Mouse (Mus musculus) T-helper 2 cell (primary cell): ENCODE data around the gene Rab3b.

ENCODE experiments used
- in situ Hi-C: fragments of 300-600 bp; cut with MboI, MseI; formaldehyde crosslinking; loops from one replicate; pipeline ENCODE4 v1.15.1; 2025; ENCODE audit warnings: high pct_unique_total_duplicates

Rab3b gene

DNA sequence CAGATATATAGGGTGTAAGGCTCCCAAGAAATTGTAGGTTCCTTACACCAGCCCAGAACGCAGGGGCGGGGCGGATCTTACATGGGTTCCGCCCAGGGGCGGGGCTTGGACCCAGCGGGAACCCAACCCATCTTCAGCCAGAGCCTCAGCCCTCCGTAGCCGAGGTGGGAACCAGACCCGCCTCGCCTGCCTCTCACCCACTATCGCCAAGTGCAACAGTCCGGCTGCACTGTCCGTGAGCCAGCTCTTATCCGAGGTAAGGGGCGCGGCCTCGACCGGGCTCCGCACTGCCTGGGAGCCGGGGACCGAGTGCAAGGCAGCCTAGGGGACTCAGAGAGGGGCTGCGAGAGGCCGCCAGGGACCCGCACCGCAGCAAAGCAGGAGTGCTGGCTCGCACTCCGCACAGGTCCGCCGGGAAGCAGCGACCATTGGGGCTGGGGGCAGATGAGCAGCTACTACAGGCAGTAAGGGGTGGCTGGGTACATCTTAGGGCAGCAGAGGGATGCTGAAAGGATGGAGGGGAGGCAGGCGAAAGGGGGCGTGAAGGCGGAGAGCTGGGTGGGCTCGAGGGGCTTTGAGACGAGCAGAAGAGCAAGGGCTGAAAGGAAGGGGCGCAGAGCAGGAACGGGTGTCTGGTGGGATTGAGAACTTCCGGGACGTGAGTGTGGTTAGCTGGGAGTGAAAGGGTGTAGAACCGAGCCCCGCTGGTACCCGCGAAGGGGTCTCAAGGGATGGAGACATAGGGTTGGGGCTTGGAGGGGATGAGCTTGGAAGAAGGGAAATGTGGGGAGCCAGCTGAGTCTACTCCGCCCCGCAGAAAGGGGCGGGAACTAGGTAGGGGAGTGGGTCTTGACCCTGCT lies at the start of gene Rab3b:
Rab3b (plus strand) TSS at position 101 of the 860 bp plus-strand sequence.
- in situ Hi-C loops = no loop called here

DNA sequence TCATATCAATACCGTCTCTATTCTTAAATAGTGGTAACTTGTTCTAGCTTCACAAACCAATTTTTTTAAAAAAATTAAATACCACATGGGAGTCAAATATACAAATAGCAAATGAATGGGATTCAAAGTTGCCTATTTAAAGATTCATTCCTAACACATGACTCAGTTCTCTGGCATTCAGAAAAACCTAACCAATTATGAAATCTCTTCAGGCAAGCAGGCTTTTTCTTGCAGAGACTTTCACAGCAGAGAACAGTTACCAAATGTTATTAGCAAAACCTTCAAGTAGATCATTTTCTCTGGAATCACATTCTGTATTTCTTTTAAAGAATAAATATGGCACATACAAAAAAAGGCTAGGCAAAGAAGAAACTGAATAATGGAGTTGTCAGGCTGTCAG lies 48.2 kb upstream of the Rab3b start:
- in situ Hi-C loops = loop anchor here (10.0 kb wide), 1 partner anchor 946 kb away; the partner anchor contains the start of gene 0610037L13Rik

DNA sequence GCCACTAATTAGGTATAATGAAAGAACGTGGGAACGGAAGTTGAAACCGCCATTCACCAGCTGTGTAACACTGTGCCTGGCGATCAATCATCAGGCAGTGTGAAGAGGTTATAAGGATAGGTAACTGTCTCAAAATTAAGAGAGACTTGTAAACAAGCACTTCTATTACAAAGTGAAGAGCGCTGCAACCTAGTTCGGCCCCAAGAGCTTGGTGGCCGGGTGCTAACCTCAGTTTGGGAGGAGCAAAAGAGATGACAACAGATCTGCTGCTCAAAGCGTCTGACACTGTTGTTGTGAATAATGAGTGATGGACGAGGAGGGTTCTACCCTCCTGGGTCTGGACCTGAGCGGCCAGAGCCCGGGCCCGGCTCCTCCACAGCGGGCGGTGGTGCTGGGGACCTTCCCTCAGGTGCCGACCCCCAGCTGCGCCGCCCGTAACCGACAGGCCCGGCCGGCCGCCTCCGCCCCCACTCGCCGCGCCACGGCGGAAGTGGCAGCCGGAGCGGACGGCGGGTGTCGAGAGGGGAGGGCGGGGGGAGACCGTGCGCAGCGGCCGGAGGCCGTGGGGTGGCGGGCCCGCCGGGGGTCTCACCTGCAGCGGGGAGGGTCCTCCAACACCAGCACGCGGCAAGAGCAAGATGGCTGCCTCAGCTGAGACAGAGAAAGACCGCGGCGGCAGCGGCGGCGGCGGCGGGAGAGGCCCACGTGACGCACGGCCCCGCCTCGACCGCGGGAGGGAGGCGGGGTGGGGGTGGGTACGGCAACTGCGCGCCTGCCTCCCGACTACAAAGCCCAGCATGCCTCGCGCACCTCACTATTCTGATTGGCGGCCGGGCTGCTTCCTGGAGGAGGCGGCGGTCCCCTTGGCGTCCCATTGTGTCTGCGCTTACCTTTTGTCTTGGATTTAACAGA lies 45.7 kb upstream of the Rab3b start, which contains the start of gene Btf3l4:
Btf3l4 (minus strand) TSS at position 699 of the 912 bp plus-strand sequence.
- in situ Hi-C loops = loop anchor here (10.0 kb wide), 1 partner anchor 948 kb away; the partner anchor contains the start of gene 0610037L13Rik

DNA sequence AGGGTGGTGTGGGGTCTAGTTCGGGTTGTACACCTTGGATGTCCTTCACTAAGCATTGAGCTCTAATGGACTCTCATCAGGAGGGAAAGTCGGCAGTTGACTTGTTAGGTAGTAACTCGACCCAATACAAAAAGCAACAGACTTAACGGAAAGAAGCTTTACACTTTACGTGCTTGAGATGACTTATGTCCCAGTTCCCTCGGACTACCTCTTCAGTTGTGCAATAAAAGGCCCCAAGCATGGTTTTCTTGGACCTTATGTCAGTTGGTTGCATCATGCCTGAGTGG lies 45.1 kb upstream of the Rab3b start:
- in situ Hi-C loops = loop anchor here (10.0 kb wide), 1 partner anchor 949 kb away; the partner anchor contains the start of gene 0610037L13Rik

DNA sequence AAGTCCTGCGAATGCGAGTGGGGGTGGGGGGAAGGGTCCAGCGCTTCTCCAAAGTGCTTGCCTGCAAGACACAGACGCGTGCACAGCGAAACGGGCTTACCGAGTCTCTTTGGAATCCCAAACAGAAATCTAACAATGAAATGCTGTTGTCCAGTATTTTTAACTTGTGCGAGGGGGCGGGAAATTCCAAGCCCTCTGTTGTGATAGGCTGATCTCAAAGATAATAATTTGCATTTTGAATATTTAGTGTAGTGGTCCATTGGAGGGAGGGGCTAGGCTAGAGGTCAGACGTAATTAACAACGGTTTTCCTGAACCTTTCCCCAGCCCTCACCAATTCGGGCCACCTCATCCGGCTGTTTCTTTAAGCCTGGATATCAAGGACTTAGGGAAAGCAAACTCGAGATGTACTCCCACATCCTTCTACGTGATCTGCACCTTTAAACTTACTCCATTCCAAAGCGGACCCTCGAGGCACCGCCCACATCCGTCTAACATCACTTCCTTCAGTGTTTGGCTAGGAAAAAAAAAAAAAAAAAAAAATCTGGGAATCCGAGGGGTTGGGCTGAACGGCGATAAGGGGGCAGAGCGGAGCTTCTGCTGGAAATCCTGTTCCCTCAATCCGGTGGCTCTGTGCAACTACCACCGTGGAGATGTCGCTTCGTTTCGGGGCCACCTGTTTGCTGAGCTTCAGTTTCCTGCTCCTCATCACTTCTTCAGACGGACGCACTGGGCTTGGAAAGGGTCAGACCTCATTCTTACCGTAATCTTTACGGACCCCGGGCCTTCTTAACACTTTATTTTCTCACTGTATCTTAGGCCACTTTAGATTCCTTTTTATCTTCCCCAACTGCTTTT lies 44.5 kb upstream of the Rab3b start, which contains the start of gene Txndc12:
Txndc12 (plus strand) TSS at position 487 of the 856 bp plus-strand sequence.
- in situ Hi-C loops = loop anchor here (10.0 kb wide), 1 partner anchor 950 kb away; the partner anchor contains the start of gene 0610037L13Rik

DNA sequence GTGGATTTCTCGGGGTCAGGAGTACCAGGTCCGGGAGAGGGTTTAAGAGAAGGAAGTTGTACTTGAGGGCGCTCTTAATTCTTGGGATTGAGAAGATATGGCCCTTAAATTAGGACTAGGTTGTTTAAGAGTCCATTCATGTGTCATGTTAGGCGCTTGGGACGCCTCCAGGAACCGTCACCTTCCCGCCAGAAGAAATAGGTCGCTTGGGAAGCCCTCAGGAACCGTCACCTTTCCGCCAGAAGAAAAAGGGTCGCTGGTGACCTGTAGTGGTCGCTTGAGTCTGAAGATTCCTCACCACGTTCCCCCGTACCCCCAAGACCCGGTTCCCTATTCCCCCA lies 43.9 kb upstream of the Rab3b start:
- in situ Hi-C loops = loop anchor here (10.0 kb wide), 1 partner anchor 950 kb away; the partner anchor contains the start of gene 0610037L13Rik

DNA sequence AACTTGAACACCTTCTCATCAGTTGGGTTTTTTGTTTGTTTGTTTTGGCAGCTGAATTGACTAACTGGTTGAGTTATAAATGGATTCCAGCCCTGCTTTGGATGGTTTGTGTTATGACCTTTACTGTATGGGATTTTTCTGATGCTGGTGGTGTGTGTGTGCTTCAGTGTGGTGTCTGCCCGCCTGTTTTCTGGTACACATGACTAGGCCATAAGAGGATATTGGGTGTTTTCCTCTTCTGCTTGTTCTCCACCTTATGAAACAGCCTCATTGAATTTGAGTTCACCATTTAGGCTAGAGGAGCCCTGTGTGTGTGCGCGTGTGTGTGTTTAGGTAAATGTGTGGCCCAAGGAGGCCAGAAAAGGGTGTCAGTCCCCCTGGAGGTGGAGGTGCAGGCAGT lies 43.4 kb upstream of the Rab3b start:
- in situ Hi-C loops = loop anchor here (10.0 kb wide), 1 partner anchor 951 kb away; the partner anchor contains the start of gene 0610037L13Rik

DNA sequence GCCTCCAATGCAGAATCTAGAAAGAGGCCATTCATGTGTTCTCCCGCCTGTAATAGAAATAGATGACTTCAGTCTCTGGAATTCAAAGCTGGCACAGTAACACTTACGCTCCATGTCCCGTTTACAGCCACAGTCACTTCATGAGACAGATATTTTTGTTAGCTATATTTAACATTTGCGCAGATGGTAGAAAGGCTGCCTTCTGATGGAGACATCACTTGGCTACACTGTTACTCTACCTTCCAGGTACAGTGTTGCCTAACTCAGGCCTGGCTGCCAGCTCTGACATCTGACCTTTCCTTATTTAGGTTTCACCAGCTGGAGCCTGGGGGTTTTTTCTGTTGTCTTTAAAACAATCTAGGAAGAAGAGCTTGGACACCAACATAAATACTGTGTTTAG lies 40.8 kb upstream of the Rab3b start:
- in situ Hi-C loops = loop anchor here (10.0 kb wide), 1 partner anchor 953 kb away; the partner anchor contains the start of gene 0610037L13Rik

DNA sequence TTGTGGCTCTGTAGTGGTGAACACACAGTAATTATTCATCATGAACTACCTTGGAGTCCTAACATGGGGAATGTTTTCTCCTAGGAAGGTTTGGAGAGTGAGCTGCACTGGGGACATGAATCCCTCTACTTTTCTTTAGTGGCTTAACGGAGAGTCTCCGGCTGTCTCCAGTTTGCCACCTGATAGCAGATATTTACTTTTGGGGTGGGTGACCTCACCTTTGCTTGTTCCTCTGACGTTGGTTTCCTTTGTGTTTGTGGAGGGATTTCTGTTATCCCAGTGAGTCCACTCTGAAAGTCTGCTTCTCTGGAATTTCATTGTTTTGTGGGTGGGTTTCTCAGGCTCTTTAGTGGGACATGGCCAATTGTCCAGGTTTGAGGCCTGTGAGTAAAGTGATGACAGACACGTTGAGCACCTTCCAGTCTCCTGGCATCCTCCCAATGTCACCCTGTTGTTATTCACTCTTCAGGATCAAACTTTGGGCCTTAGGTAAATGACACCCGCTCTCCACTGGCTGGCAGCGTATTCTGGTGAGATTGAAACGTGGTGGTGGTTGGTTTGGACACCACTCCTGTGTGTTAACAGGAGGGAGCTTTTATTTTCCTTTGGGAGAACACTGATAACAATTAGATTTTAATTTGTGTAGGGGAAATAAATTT lies 36.8 kb upstream of the Rab3b start:
- in situ Hi-C loops = no loop called here

DNA sequence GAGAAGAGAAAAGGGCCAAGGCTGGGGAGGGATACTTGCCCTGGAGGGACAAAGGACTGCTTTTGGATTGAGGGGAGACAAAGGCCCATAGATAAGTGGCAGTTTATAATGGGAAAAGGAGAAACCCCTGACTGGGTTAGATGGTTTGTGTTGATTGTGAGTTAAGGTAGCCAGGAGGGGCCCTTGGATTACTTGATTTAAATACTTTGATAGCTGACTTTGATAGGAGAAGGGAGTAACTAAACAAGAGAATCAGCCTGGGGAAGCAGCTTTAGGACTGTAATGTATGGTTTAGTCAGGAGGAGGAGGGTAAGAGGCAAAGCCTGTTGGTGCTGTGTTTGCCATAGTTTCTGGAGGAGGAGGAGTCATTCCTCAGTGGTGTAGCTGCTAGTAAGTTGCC lies 35.5 kb upstream of the Rab3b start:
- in situ Hi-C loops = no loop called here

DNA sequence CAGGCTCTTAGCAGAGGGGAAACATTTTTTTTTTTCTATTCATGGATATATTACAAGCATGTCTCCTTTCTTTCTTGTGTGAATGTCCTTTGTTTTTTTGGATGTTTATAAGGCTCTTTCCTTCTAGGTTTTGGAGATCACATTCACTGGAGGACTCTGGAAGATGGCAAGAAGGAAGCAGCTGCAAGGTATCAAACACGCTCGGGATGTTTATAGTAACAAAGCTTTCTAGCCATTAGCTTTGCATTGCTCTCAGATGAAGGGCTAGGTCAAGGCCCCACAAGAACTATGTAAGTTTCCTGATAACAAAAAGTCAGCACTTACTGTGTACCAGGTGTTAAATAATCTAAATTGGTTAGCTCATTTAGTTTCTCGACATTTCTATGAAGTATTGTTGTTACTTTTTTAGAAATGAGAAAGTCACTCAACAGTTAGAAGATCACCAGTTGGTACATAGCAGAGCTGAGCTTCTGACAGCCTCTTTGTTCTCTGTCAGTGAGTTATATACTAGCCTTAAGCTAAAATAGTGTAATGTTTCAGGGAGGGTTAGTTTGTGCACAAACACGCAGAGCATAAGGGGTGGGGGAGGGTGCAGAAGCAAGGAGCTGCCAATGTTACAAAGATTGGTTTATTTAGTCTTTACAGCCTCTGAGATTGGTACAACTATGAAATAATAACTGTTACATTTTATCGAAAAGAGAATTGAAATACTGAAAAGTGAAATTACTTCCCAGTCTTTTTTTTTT lies 32.9 kb upstream of the Rab3b start:
- in situ Hi-C loops = no loop called here

DNA sequence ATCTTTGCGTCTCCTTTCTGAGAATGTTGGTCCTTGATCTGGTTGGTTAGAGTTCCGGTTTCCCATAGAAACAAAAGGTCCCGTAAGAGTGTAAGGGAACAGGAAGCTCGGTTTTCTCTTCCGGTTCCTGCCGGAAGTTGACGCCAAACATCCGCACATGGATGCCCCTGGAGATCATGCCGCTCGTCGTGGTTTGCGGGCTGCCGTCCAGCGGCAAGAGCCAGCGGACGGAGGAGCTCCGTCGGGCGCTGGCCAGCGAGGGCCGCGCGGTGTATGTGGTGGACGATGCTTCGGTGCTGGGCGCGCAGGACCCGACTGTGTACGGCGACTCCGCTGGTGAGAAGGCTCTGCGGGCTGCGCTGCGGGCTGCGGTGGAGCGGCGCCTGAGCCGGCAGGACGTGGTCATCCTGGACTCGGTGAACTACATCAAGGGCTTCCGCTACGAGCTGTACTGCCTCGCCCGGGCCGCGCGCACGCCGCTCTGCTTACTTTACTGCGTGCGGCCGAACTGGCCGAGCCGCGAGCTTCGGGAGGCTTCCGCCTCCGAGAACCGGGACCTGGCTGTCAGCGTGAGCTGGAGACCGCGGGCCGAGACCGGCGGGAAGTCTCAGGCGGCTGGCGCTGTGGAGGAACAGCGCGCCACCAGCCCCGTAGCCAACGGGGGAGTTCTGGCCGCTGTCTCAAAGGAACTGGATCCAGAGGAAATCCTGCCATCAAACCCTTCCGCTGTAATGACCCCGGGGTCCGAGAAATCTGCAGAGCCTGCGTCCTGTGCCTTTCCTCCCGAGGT lies 31.0 kb upstream of the Rab3b start, which contains the start of gene Kti12:
Kti12 (plus strand) TSS at position 71 of the 790 bp plus-strand sequence.
- in situ Hi-C loops = no loop called here

DNA sequence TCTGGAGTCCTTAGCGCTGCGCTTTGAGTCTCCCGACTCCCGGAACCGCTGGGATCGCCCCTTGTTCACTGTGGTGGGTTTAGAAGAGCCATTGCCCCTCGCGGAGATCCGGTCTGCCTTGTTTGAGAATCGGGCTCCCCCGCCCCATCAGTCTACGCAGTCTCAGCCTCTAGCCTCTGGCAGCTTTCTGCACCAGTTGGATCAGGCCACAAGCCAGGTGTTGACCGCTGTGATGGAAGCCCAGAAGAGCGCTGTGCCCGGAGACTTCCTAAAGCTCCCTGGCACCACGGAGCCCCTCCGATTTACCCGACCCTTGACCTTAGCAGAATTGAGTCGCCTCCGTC lies 30.4 kb upstream of the Rab3b start, which contains the start of gene A730015C16Rik:
A730015C16Rik (minus strand) TSS at position 115 of the 344 bp plus-strand sequence.
- in situ Hi-C loops = no loop called here

DNA sequence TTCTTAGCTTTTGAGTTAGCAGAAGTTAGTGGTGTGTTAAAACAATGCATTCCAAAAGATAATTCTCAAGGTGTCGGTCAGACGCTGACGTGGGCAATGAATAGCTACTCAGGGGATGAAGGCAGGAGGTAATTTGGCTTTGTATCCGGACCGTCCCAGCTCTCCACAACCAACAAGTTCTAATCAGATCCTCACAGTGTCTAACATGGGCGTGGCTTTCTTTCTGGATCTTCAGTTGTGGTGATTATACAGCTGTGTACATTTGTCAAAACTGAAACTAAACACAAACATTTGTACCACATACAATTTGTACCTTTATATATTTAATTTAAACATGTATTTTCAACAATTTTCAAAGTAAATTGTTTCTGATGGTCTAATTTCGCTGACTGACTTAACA lies 12.1 kb upstream of the Rab3b start:
- in situ Hi-C loops = loop anchor here (5.0 kb wide), 1 partner anchor 295 kb away; no protein-coding TSS in a partner anchor

DNA sequence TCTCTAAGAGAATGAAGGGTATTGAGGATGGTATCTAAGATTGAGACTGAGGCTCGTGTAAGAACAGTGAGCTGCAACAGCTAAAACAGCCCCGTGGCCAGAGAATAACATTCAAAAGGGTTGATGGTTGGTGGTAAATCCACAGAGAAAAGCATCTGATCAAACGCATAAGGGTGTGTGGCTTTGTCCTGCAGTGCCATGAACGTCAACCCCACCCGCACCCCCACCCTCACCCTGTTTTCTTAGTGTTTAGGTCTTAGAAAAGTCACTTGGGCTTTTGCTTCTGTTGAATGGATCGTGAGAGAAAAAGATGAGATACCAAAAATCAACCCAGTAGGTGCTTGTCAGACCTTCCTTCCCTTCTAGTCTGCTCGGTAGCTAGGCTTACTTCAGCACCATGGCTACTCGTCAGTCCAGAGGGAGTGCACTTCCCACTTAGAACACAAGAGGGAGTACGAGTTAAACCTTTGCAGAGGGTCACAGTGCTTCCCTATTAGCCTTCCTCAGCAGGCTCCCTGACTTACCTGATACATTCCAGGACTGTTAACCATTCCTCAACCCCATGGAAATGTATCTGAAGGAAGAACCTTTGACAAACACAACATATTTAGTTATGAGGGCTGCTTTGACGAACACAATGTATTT lies 9.0 kb upstream of the Rab3b start:
- in situ Hi-C loops = loop anchor here (5.0 kb wide), 2 partner anchors 107 to 292 kb away; no protein-coding TSS in a partner anchor

DNA sequence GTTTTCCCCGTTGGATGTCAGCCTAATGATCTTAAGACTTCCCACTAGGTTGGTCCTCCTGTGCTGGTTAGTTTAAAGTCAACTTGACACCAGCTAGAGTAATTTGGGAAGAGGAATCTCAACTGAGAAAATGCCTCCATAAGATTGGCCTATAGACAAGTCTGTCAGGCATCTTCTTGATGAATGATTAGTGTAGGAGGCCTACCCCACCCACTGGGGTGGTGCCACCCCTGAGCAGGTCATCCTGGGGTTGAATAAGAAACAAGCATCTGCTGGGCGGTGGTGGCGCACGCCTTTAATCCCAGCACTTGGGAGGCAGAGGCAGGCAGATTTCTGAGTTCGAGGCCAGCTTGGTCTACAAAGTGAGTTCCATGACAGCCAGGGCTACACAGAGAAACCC lies 5.1 kb upstream of the Rab3b start:
- in situ Hi-C loops = loop anchor here (5.0 kb wide), 1 partner anchor 104 kb away; no protein-coding TSS in a partner anchor

DNA sequence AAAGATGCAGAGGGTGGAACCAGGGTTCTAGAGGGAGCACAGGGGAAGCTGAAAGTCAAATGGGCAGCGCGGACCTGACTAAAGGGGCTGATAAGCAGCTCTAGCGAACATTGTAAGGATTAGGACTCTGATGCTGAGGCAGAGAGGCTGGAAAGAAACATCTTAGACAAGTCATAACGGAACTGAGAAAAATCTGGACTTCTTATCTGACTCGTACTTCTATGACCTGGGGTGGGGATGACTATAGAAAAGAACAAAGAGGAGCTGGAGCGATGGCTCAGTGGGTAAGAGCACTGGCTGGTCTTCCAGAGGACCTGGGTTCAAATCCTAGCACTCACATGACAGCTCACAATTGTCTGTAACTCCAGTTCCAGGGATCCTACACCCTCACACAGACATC lies 962 bp upstream of the Rab3b start:
- in situ Hi-C loops = no loop called here

DNA sequence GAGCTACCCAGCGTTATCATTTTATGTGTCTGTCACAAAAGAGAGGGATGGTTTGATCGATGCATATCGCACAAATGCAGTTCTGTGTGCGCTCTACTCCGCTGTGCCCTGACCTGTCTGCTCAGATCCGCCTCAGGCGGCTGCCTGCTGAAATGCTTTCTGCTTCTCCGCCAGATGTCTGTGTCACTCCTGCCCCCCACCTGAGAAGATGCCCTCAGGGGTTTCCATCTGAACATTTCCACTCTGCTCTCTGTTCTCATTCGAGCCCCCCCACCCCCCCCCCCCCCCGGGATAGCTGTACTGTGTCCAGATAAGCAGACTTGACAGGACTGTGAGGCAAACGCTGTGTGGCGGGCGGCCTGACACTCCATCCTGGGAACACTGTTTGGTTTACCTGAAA lies 5.0 kb downstream of the Rab3b start:
- in situ Hi-C loops = no loop called here
